Mouse (Mus musculus) heart, embryonic 13.5 days (tissue): Measurements from ENCODE around the gene Gm11992. TPM values are rescaled to one million over a fixed set of nuclear protein-coding genes. Genes with fewer than 3 reads are reported as not detected.

Experiments used
- ATAC-seq: fragments of 200-750 bp; cut with Nextera tagmentation; 2 replicates; pipeline ENCODE4 v1.8.0; 2017; ENCODE audit warnings: moderate TSS enrichment; ENCODE audit not compliant: insufficient number of reproducible peaks, low FRiP score, low TSS enrichment; ENCODE audit errors: extremely low read depth
- H3K27ac ChIP-seq: fragments of 300-500 bp; sonication (generic); replicated peaks from 2 replicates; pipeline ENCODE4 v1.5.1; 2015; ENCODE audit warnings: moderate library complexity, mild to moderate bottlenecking, inconsistent platforms
- H3K27me3 ChIP-seq: fragments of 300-500 bp; sonication (generic); replicated peaks from 2 replicates; pipeline ENCODE4 v1.6.1; 2015; ENCODE audit warnings: mild to moderate bottlenecking, inconsistent platforms
- H3K36me3 ChIP-seq: fragments of 300-500 bp; sonication (generic); 2 replicates; pipeline ENCODE4 v1.6.1; 2015; ENCODE audit warnings: mild to moderate bottlenecking, inconsistent platforms
- H3K4me1 ChIP-seq: fragments of 300-500 bp; sonication (generic); 2 replicates; pipeline ENCODE4 v1.6.1; 2015; ENCODE audit warnings: inconsistent platforms
- H3K4me2 ChIP-seq: fragments of 300-500 bp; sonication (generic); 2 replicates; pipeline ENCODE4 v1.6.1; 2015; ENCODE audit warnings: inconsistent platforms, mild to moderate bottlenecking, moderate library complexity
- H3K4me3 ChIP-seq: fragments of 300-500 bp; sonication (generic); 2 replicates; pipeline ENCODE4 v1.5.1; 2015; ENCODE audit warnings: moderate library complexity, mild to moderate bottlenecking, inconsistent platforms
- H3K9ac ChIP-seq: fragments of 300-500 bp; sonication (generic); 2 replicates; pipeline ENCODE4 v1.6.1; 2015; ENCODE audit warnings: inconsistent platforms, mild to moderate bottlenecking, moderate library complexity
- H3K9me3 ChIP-seq: fragments of 300-500 bp; sonication (generic); 2 replicates; pipeline ENCODE4 v1.6.1; 2016; ENCODE audit warnings: inconsistent platforms
- WGBS: fragments of 180-500 bp; shearing (Covaris S2); methylation state at CpG from one replicate; pipeline ENCODE4 v1.1.7; 2015; ENCODE audit warnings: mixed read lengths; 5-methylcytosine and 5-hydroxymethylcytosine counted together
- polyA plus RNA-seq: library from polyadenylated mRNA; unstranded; fragments of >200 nt; fragmentation: Nextera tagmentation; extraction: Ambion mirVana; gene quantifications from 2 replicates; pipeline ENCODE4 v1.2.1, GENCODE M21; 2015

The Gm11992 gene
- polyA plus RNA-seq, 1 experiment from 2014 or later = 2.3 TPM

- H3K4me2 ChIP-seq = peak overlapping the region; percentile 88
- H3K9ac ChIP-seq = no peak overlapping the region
- peak overlapping the region; percentile 87 for H3K27ac ChIP-seq
- no peak overlapping the region for H3K4me3 ChIP-seq
- no peaks in the 10 kb centered on the region for H3K36me3 ChIP-seq
- H3K27me3 ChIP-seq = peaks cover 12% of the 10 kb centered on the region
- H3K9me3 ChIP-seq = no peaks in the 10 kb centered on the region
- no peak for ATAC-seq
- WGBS = 55% methylated on average over 2 of the region's 2 CpGs
- peaks cover 39% of the 10 kb centered on the region for H3K4me1 ChIP-seq
Measured at GRCm38 (mm10) chr11:9046546-9046945, 1.8 kb upstream of the Gm11992 start.

DNA sequence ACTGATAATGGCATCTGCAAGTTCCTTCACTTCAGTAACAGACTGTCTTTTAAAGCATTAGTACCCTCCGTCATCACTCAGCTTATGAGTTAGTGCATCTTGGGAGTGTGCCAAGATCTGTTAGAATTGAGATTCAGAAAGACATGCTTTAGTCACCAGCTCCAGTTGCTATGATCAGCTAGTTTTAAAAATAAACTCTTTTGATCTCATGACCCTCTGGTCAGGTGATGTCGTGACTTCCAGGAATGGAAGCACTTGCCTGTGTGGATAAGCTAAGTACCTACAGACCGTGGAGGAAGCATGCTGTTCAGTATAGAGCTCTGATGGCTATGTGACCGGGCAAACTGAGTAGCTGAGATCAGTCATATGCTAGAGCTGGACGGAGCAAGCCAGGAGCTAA is 1.4 kb upstream of the Gm11992 start:
- peak; percentile 70; the same call in 1 of the 2 replicates for ATAC-seq
- peak overlapping the region; percentile 87 for H3K27ac ChIP-seq
- no peaks in the 10 kb centered on the region for H3K36me3 ChIP-seq
- peak overlapping the region; percentile 88 for H3K4me2 ChIP-seq
- peaks cover 43% of the 10 kb centered on the region for H3K4me1 ChIP-seq
- H3K9me3 ChIP-seq = no peaks in the 10 kb centered on the region
- no peak overlapping the region for H3K9ac ChIP-seq
- H3K4me3 ChIP-seq = no peak overlapping the region
- peaks cover 12% of the 10 kb centered on the region for H3K27me3 ChIP-seq
- WGBS = 30% methylated on average over 5 of the region's 5 CpGs

DNA sequence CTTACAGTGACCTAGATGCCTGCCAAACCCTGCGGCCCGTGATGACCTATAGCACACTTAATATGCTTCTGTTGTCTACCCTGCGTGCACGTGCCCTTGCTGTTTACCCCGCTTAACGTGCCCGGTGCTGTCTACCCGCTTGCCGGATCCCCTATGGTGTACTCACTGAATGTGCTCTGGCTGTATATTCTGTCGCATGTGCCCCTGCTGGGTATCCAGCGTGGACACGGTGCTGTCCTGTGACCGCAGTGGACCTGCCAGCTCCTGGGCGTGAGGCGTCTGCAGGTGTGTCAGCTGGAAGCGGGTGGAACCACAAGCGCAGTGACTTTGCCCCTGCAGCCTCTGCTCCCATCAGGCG is 288 bp downstream of the Gm11992 start, which contains the start of gene Sun3:
Sun3 (minus strand) TSS at position 289 of the 358 bp plus-strand sequence.
- H3K4me3 ChIP-seq = peak within 1 kb of the TSS; percentile 58
- peak within 1 kb of the TSS; percentile 87 for H3K27ac ChIP-seq
- ATAC-seq = peak; percentile 34; the same call in 1 of the 2 replicates
- peaks cover 48% of the 10 kb centered on the region for H3K4me1 ChIP-seq
- H3K36me3 ChIP-seq = no peaks in the 10 kb centered on the region
- H3K9me3 ChIP-seq = no peaks in the 10 kb centered on the region
- H3K4me2 ChIP-seq = peak within 1 kb of the TSS; percentile 88
- H3K9ac ChIP-seq = peak within 1 kb of the TSS; percentile 67
- under 1% methylated on average over 18 of the region's 18 CpGs for WGBS
- H3K27me3 ChIP-seq = peaks cover 12% of the 10 kb centered on the region

GRCm38 (mm10) chr11:9050241-9050640 is 1.8 kb downstream of the Gm11992 start:
- no peak for ATAC-seq
- H3K9ac ChIP-seq = peak overlapping the region; percentile 24; the same call in 1 of the 2 replicates
- peaks cover 48% of the 10 kb centered on the region for H3K4me1 ChIP-seq

DNA sequence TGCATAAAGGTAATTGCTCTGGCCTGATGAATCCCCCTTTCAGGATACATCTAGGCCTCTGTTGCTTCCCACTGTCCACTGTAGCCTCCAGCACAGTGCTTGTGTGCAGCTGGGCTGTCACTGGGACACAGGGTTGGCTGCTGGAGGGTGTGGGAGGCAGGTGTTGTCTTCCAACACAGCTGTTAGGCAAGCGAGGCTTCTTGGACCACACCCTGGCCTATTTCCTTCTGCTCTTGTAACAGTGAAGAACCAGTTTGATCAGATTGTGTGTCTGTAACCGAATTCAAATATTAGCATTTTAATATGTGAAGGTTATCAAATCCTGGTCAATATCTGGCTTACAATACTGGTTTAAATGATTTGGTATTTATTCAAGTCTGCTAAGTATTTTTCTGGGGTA is 3.5 kb downstream of the Gm11992 start:
- H3K36me3 ChIP-seq = no peaks in the 10 kb centered on the region
- no peak overlapping the region for H3K9ac ChIP-seq
- no peak overlapping the region for H3K4me2 ChIP-seq
- H3K4me1 ChIP-seq = peaks cover 35% of the 10 kb centered on the region
- no peak overlapping the region for H3K27ac ChIP-seq
- H3K4me3 ChIP-seq = no peak overlapping the region
- peaks cover 12% of the 10 kb centered on the region for H3K27me3 ChIP-seq
- no peak for ATAC-seq
- no peaks in the 10 kb centered on the region for H3K9me3 ChIP-seq
- 70% methylated on average over 2 of the region's 2 CpGs for WGBS

More at GRCm38 (mm10) chr11:9050241-9050640, 1.8 kb downstream of the Gm11992 start:
- peak overlapping the region; percentile 88 for H3K4me2 ChIP-seq
- no peak overlapping the region for H3K27ac ChIP-seq
- no peaks in the 10 kb centered on the region for H3K36me3 ChIP-seq
- no peaks in the 10 kb centered on the region for H3K9me3 ChIP-seq
- WGBS = 73% methylated on average over 4 of the region's 4 CpGs
- H3K4me3 ChIP-seq = no peak overlapping the region
- H3K27me3 ChIP-seq = peaks cover 12% of the 10 kb centered on the region

DNA sequence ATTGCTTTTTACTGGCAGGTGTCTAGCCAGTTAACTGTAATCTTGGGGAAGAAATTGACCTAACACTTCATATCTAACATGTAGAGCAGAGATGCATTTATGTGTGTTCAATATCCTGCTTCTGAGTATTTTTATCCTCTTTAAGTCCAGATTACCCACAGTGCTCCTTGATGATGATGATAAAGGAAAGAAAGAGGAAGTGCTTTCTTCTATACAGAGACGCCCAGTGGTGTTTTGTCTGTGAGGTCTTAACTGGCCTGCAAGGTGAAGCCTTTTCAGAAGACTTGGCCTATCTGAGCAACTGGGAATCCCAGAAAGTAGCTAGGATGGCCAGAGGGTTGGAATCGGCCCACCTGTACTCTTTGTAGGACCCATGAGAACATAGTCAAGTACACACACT is 8.5 kb downstream of the Gm11992 start:
- Histone ChIP-seq H3K9ac (no peak overlapping the region), H3K4me2 (no peak overlapping the region), H3K4me3 (no peak overlapping the region), H3K27ac (no peak overlapping the region), H3K36me3 (no peaks in the 10 kb centered on the region), H3K4me1 (peaks cover 9% of the 10 kb centered on the region), H3K27me3 (no peaks in the 10 kb centered on the region), H3K9me3 (no peaks in the 10 kb centered on the region)
- ATAC-seq = no peak
- WGBS = 70% methylated on average over 2 of the region's 2 CpGs

GRCm38 (mm10) chr11:9057711-9058110 is 9.3 kb downstream of the Gm11992 start:
- Histone ChIP-seq H3K36me3 (no peaks in the 10 kb centered on the region), H3K9me3 (no peaks in the 10 kb centered on the region), H3K4me3 (no peak overlapping the region), H3K27ac (no peak overlapping the region), H3K27me3 (no peaks in the 10 kb centered on the region), H3K9ac (no peak overlapping the region), H3K4me2 (no peak overlapping the region), H3K4me1 (peaks cover 4% of the 10 kb centered on the region)
- WGBS = 75% methylated on average over 4 of the region's 4 CpGs
- no peak for ATAC-seq

GRCm38 (mm10) chr11:9060029-9060428 is 11.6 kb downstream of the Gm11992 start:
- no peaks in the 10 kb centered on the region for H3K9me3 ChIP-seq
- no peak overlapping the region for H3K27ac ChIP-seq
- ATAC-seq = no peak
- peaks cover 4% of the 10 kb centered on the region for H3K4me1 ChIP-seq
- WGBS = 87% methylated on average over 1 of the region's 1 CpGs
- H3K36me3 ChIP-seq = no peaks in the 10 kb centered on the region
- H3K27me3 ChIP-seq = no peaks in the 10 kb centered on the region
- H3K4me3 ChIP-seq = no peak overlapping the region
- H3K9ac ChIP-seq = no peak overlapping the region
- H3K4me2 ChIP-seq = no peak overlapping the region

DNA sequence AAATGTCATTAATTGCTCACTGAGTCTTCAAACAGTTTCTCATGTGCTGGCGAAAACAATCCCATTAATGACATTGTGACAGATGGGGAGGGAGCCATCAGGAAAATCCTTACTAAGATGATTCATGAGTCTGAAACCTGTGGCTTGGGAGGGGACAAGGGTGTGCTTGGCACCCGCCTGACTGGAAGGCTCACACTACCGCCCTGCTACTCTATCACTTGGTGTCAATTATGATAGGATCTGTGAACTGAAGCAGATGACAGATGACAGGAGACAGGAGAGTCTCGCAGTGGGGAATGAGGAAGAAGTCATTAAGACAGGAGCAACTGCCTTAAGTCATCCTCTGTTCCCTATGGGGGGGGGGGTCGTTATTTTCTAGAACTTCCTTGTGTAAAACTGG is 12.1 kb downstream of the Gm11992 start:
- no peaks in the 10 kb centered on the region for H3K36me3 ChIP-seq
- H3K27me3 ChIP-seq = no peaks in the 10 kb centered on the region
- no peak overlapping the region for H3K4me2 ChIP-seq
- no peak for ATAC-seq
- no peak overlapping the region for H3K9ac ChIP-seq
- H3K9me3 ChIP-seq = no peaks in the 10 kb centered on the region
- peaks cover 4% of the 10 kb centered on the region for H3K4me1 ChIP-seq
- 27% methylated on average over 5 of the region's 5 CpGs for WGBS
- H3K27ac ChIP-seq = no peak overlapping the region
- no peak overlapping the region for H3K4me3 ChIP-seq

GRCm38 (mm10) chr11:9076444-9076843 is 28.1 kb downstream of the Gm11992 start:
- H3K4me3 ChIP-seq = no peak overlapping the region
- H3K4me1 ChIP-seq = no peaks in the 10 kb centered on the region
- H3K36me3 ChIP-seq = no peaks in the 10 kb centered on the region
- no peaks in the 10 kb centered on the region for H3K9me3 ChIP-seq
- H3K9ac ChIP-seq = no peak overlapping the region
- H3K27me3 ChIP-seq = no peaks in the 10 kb centered on the region
- H3K4me2 ChIP-seq = no peak overlapping the region
- WGBS = 87% methylated on average over 3 of the region's 3 CpGs
- H3K27ac ChIP-seq = no peak overlapping the region
- ATAC-seq = no peak

DNA sequence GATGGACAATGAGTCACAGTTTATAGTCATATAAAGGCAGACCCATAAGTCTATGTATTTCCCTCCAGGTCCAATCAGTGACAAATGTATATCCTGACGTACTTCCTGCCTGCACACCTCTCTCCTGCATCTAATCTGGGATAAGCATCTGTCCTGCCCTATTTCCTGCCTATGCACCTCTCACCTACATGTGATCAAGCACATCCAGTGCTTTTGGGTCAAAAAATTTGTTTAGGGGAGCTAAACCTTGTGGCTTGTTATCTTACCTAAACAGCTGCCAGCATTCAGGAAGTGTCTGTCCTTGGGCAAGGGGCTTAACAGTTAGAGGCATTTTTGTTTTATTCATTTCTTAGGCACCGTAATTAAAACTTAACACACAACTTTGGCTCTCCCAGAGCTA is 64.8 kb downstream of the Gm11992 start:
- no peak overlapping the region for H3K27ac ChIP-seq
- H3K4me2 ChIP-seq = no peak overlapping the region
- H3K9me3 ChIP-seq = no peaks in the 10 kb centered on the region
- H3K9ac ChIP-seq = no peak overlapping the region
- 66% methylated on average over 2 of the region's 2 CpGs for WGBS
- no peaks in the 10 kb centered on the region for H3K36me3 ChIP-seq
- ATAC-seq = no peak
- peaks cover 17% of the 10 kb centered on the region for H3K27me3 ChIP-seq
- H3K4me3 ChIP-seq = no peak overlapping the region
- peaks cover 25% of the 10 kb centered on the region for H3K4me1 ChIP-seq

- Histone ChIP-seq H3K9me3 (no peaks in the 10 kb centered on the region), H3K9ac (peak overlapping the region; percentile 67; the same call in 1 of the 2 replicates), H3K4me1 (peaks cover 41% of the 10 kb centered on the region), H3K27me3 (peaks cover 33% of the 10 kb centered on the region), H3K36me3 (no peaks in the 10 kb centered on the region), H3K27ac (no peak overlapping the region), H3K4me3 (peak overlapping the region; percentile 35), H3K4me2 (peak overlapping the region; percentile 60)
- WGBS = 17% methylated on average over 9 of the region's 9 CpGs
- no peak for ATAC-seq
Measured at GRCm38 (mm10) chr11:9115367-9116120, 67.2 kb downstream of the Gm11992 start.
